Mouse (Mus musculus): ENCODE results near the gene Met.

The Met gene

GRCm38 (mm10) chr6:17548786-17549185 lies 85.2 kb downstream of the Met start:
- no peak for DNase-seq (ENCODE audit: low read depth, low spot score)

DNA sequence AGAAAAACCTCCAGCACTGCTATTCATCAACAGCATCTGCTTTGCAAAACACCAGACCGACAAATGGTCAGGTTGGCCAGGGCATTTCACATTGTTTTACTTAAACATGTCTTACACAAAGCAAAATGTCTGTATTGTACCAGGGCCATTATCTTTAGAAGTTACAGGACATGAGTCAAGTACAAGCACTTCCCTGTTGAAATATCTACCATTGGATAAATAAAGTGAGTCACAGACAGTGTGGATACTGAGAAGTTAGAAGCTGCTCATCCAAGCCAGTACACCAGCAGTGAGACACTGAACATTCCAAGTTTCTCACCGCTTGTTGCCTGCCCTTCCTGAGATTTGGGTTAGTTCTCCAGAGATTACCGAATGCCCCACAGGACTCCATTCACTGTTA lies 86.0 kb downstream of the Met start:
- DNase-seq (ENCODE audit: low read depth, low spot score): no peak

GRCm38 (mm10) chr6:17554263-17554662 lies 90.7 kb downstream of the Met start:
- no peak for DNase-seq (ENCODE audit: low read depth, low spot score)

- DNase-seq (ENCODE audit: low read depth, low spot score): no peak
These were observed 91.2 kb downstream of the Met start for GRCm38 (mm10) chr6:17554757-17555156.

DNA sequence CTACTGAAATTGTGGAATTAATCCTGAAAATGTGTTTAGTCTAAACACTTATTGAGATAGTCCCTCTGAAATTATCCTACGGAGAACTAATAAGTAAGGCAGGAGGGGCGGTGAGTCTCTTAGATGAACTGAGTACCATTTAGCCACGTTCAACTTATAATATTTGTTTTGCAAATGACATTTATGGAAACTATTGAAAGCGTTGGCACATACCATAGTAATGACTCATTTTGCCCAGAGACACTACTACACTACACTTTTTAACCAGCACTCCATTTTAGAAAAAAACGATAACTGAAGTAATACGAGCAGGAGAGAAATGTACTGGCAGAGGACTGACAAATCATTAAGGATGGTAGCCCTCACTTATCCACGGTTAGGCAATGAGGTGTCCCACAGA lies 92.1 kb downstream of the Met start:
- no peak for DNase-seq (ENCODE audit: low read depth, low spot score)

DNA sequence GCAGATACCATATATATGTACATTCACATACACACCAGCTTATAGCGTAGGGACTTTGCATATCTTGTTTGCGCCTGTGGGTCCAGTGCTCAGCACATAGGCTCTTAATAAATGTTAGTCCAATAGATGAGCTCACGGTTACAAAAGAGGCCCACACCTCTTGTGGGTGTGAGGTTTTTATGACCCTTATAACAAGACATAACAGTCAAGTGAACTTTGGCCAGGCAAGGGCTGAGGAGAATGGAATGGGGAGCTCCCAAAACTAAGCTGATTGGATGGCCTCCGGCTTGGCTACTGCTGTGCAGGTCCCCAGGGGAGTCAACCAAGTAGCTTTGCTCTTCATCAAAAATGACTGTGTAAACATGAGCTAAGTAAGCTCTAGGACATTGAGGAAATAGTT lies 96.1 kb downstream of the Met start:
- no peak for DNase-seq (ENCODE audit: low read depth, low spot score)

- DNase-seq (ENCODE audit: low read depth, low spot score): no peak
These were observed 97.7 kb downstream of the Met start for GRCm38 (mm10) chr6:17561347-17561746.

GRCm38 (mm10) chr6:17561886-17562285 lies 98.3 kb downstream of the Met start:
- no peak for DNase-seq (ENCODE audit: low read depth, low spot score)

DNA sequence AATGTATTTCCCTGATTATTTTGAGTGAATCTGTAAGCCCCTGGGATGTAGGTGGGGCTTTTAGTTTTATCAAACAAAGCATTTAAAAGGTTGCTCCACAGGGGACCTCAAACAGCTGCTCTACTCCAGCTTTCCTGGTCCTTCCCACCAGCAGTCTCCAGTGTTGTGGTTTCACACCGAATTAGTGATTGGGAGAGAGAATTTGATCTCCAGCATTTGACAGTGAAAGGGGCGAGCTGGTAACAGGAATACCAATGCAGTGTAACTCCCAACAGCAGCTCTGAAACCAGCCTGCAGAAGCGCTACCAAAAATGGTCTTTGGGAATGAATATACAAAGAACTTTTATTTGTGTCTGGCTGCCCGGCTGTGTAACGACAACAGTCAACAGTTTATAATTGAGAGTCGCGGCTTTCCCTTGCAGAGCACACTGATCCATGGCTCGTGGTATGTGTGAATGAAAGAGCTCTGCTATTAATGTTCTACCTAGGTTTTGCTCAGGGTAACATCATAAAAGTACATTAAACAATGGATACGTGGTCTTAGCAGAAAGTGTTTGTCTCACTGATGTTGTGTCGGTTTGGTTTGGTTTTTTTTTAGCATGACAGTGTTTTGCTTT lies 99.0 kb downstream of the Met start:
- no peak for DNase-seq (ENCODE audit: low read depth, low spot score)

- DNase-seq (ENCODE audit: low read depth, low spot score): no peak
These were observed 105.2 kb downstream of the Met start for GRCm38 (mm10) chr6:17568702-17569352.

DNA sequence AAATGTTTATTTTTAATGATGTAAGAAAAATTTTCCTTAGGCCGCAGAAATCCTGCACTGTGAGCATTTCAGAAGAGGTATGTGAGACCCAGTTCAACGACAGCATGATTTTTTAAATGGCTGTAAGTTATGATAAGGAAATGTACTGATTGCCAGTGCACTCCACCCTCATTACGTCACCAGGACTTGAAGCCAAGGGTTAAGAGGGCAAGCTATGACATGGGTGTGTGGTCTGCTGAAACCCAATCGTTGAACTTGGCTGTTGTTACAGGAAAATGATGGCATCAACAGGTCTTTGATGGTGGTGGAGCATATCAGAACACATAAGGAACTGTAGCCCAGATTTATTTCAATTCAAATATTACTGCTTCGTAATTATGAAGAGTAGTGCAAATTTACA lies 109.6 kb downstream of the Met start:
- DNase-seq (ENCODE audit: low read depth, low spot score): no peak

DNA sequence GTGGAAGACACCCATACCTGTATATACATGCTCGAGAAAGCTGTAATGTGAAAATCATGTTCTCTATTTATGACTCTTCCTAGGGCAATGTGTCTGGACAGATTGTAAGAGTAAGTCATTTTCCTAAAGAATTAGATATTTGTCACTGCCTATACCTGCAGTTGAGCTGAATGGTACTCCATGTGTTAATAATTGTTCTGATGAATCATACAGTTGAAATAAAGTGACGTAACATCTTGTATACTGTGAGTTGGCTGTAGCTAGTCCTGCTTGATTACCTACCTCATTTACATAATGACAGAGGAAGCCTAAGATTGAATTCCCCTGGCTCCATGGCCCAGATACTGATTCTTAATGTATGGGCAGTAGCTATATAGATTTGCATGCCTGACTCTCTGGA lies 110.1 kb downstream of the Met start:
- DNase-seq (ENCODE audit: low read depth, low spot score): no peak

DNA sequence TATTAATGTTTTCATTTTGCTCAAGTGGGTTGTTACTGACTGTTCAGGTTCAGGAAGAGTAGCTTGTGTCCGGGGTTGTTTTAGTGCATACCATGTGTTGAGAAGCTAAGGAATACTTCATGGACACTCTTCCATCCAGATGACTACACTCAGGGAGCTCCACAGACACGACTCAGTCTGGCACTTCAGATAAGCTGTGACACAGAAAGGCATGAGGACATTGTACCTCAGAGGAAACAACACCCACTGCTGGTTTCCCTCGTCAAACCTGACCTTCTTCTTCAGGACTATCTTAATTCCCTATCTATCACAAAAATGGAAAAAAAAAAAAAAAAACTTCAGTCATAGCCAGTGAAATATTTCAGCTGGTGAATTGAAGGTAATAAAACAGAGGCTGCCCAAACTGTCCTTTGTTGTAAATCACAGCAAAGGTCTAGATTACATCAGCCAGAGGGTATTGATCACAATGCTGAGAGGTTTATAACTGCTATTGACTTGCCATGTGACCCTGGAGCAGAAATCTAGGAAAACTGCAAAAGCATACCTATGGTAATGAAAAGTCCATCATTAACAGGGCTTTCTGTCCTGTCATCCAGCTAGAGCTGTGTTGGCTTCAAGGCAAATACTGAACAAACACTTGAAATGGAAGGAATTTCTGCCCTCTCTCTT lies 114.6 kb downstream of the Met start:
- no peak for DNase-seq (ENCODE audit: low read depth, low spot score)

DNA sequence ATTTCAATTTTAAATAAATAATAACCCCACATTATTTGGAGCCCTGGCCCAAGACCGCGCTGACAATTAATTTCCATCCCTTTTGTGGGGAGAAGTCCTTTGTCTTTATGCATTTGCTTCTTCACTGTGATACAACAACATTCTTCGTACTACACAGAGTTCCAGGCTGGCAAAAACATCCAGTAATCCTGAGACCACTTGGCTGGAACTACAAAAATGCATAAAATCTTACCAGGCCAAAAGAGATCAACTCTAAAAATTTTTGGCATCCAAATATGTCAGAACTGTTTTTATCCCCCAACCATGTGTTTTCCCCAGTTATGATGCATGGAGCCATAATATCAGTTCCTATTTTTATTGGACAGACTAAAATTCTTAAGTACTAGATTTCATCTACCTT lies 116.7 kb downstream of the Met start:
- DNase-seq (ENCODE audit: low read depth, low spot score): no peak

DNA sequence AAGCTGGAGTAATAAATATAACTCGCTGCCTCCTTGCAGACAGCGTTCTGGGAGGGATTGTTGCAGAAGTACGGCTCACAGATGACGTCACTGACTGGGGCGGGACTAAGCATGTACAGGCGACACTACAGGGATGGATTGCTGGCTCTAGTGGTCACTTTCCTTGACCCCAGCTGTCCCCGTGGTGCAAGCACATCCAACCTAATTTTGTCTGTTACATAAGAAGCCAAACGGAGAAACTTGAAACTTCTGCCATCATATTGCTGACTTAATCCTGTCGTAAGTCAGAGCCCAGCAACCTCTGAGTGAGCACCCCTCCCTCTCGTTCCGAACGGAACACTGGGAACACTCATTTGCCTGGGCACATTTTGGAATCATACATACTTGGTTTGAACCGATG lies 120.4 kb downstream of the Met start:
- no peak for DNase-seq (ENCODE audit: low read depth, low spot score)

DNA sequence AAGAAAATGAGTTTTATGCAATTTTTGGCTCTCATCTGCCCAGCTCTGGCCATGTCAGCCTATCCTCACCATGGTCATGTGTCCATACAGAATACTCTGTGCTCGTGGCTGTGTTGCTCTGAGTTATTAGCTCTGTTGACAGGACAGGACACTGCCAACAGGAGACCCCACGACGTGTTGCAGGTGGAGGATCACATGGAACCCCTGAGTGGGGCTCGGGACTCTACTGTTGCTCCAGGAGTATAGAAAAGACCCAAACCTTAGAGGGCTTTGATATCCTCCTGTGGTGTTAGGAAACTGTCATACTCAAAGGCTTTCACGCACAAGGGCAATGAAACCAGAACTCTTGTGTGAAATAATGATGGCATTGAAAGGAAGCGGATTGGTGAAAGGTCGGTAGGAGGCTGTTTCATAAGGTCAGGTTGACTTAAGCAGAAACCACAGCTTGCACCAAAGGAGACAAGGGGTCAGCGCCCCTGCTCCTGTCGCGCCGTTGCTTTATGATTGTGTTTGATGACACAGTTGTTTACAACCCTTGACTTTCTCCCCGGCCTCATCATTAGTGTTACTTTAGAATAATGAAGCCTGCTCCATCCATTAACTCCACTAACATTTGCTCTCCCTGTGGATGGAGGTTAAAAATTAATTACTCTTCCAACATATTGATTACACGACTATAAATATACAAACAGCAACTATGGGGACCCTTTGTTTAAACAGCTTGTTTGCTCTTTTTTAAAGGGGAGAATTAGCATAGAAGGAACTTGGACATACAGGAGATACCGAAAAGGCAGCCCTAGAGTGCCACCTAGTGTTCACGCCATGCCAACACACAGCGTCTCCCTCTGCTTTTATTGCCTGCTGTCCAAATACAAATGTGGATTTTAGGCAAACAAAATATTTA lies 125.7 kb downstream of the Met start:
- DNase-seq (ENCODE audit: low read depth, low spot score): peak; percentile 28

DNA sequence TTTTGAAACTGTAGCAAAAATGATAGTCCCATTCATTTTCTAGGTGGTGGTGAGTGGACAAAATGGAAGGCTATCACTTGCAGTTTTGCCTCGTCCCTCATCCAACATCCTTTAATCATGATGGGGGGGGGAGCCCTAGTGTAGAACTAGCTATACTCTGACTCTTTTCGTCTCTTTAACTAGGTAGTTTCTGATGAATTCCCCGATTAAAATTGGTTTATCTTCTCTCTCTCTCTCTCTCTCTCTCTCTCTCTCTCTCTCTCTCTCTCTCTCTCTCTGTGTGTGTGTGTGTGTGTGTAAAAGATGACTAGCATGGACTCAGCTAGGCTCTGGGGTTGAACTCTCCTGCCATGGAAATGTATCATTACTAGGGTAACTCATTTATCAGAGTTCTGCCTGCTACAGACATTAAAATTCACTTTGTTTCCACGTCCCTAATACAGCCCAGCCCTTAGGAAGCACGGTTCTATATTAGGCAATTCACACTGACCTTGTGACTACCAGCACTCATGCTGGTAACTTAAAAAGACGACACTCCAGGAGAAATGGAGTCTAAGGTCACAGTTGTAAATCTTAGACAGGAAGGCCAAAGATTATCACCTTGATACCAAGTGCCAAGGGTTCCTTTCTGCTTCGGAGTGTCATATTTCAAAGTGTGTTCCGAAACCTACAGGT lies 126.5 kb downstream of the Met start:
- DNase-seq (ENCODE audit: low read depth, low spot score): no peak

DNA sequence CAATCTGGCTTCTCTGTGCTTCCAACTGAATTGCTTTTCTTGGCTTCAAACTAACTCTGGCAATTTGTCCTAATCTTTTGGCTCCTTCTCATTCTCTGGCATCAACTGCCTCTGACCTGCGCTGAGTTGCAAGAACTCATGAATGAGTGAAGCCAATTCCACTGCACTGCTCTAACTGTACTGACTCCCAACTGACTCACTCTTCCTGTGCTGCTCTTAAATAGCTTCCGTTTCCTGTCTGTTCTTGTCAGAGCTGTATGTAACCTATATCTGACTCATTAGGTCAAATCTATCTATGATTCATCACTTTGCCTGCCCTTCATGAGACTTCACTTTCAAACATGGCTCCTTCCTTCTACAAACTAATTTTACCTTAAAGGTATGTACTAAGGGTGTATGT lies 130.4 kb downstream of the Met start:
- no peak for DNase-seq (ENCODE audit: low read depth, low spot score)

GRCm38 (mm10) chr6:17595712-17596462 lies 132.3 kb downstream of the Met start:
- DNase-seq (ENCODE audit: low read depth, low spot score): no peak

DNA sequence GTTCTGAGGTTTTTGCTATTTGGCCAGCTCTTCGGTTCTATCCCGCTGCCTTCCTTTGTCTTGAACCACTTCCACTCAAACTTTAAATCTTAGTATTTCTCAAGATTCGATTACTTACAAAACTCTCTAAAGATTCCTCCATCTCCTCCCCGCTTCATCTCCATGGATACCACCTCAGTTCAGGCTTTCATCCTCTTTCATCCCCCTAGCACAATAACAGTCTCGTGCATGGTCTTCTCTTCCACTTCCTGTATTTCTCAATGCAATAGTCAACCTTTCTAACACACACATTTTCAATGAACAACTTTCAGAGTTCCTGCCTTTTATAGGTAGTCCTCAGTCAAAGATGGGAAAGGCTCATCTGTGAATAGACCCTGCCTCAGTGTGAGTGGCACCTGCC lies 135.8 kb downstream of the Met start:
- no peak for DNase-seq (ENCODE audit: low read depth, low spot score)

- DNase-seq (ENCODE audit: low read depth, low spot score): no peak
These were observed 137.9 kb downstream of the Met start for GRCm38 (mm10) chr6:17601526-17601925.
